Mouse (Mus musculus) kidney, postnatal 4 days (tissue): ENCODE results near the gene Sergef.

Experiments used
- DNase-seq, 2 experiments: peaks; one replicate each; pipeline ENCODE4 v3.0.0; 2021; ENCODE audit warnings: mixed read lengths in 2 of 2

Sergef gene

DNA sequence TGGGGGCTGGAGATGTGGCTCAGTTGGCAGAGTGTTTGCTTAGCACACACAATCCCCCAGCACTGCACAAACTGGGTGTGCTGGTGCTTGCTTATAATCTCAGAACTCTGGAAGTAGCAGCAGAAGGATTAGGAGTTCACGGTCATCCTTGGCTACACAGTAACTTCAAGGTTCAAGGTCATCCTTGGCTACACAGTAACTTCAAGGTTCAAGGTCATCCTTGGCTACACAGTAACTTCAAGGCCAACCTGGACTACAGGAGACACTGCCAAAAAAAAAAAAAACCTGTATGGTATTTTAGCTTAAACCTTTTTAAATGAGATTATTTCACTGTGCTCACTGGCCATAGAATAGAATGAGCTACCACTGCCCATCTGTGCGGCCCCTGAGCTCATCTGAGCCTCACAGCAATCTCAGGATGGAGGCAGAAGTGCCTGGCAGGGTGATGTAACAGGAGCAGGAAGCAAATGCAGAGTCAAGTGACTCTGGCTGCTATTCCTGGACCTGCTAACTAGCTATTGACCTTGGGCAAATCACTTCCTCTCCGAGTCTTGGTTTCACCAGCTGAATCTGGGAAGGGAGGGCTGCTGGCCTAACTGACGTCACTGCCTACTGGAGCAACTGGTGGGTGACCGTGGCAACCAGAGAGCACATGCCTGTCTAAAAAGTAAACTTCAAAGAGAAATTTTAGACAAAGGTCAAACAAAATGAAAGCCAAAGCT is 24.2 kb downstream of the Sergef start:
- peak; percentile 17 to 39 for DNase-seq

DNA sequence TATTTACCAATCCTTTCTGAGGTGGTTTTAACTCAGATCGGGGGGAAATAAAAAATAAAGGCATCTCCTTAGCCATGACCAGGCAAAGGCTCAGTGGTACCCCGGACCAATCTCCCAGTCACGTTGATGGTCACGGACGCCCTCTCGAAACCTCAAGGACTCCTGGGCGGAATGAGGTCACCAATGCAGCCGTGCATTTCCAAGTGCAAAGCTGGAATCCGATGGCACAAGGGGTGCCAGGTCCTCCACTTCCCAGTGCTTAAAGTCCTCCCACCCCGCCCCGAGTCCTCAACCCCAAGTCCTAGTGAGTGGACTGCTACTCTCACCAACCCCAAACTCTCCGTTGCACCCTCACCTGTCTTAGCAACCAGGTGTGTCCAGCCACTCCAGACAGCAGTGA is 25.3 kb downstream of the Sergef start:
- DNase-seq, result no peak

DNA sequence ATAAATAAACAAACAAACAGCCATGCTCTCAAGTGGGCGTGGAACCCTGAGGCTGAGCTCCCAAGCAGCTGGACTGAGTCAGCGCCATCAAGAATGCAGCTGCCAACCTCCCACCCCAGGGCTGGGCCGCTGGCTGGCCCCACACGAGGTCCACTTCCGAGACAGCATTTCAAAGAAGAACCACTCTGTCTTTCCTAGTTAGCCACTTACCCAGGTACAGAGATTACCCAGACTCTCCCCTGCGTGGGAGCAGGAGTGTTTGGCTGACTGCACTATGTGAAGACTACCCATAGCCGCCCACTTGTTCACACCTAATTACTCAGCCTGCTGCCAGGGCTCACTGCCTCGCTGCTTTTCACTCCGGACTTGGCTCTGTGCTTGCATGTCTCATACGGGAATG is 26.5 kb downstream of the Sergef start:
- peak; percentile 39 to 57 for DNase-seq

DNA sequence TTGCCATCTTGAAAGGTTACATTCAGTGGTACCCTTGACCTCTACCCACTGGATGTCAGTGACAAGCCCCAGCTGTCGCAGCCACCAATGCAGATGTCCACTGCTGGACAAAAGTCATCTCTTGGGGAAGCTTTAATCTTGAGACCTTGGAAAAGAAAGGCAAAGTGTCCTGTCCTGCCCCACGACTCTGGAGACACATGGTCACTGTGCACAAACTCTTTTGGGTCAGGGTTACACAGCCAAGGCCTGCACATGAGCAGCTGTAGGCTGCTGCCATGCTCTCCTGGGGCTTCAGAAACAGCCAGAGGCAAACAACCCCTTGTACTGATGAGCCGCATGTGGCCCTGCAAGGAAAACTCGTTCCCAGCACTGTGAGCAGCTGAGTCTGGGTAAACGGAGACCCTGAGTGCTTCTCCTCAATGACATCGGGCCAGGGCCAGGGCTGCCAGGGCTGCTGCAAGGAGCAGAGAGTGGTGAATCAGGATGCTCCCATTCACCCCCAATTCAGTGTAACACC is 27.1 kb downstream of the Sergef start:
- DNase-seq, result no peak

DNA sequence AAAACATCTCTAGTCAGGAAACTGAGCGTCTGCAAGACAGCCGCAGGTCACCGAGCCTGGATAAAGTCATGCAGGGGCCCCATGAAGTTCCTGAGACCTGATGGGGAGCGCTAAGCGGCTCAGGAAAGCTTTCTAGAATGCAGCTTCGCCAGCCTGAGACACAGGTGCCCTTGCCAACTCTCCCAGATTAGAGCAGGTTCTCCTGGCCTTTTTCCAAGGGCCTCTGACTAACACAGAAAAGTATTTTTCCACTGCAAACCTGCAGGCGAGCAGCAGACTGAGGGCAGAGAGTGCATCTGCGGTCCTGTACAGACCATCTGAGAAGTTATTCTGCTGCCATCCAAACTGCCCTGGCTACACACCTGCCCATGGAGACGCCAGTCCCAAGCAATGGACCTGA is 27.6 kb downstream of the Sergef start:
- DNase-seq, result peak; percentile 17 to 36

DNA sequence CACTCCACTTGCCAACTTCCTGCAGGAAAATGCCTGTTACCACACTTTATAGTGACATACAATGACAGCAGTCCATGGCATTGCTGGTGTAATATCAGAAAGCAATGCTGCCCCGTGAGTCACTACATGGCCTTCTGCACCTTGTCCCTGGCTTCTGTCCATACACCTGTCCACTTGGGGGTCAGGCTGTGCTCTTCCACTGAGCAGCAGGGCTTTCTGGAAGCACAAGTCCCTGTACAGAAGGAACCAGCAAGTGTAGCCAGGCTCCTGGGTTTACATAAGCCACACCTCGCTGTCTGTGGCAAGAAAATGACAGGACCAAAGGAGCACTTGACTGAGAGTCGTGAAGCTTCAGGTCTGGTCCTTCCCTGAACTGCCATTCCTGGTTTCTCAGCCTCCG is 30.3 kb downstream of the Sergef start:
- no peak for DNase-seq

DNA sequence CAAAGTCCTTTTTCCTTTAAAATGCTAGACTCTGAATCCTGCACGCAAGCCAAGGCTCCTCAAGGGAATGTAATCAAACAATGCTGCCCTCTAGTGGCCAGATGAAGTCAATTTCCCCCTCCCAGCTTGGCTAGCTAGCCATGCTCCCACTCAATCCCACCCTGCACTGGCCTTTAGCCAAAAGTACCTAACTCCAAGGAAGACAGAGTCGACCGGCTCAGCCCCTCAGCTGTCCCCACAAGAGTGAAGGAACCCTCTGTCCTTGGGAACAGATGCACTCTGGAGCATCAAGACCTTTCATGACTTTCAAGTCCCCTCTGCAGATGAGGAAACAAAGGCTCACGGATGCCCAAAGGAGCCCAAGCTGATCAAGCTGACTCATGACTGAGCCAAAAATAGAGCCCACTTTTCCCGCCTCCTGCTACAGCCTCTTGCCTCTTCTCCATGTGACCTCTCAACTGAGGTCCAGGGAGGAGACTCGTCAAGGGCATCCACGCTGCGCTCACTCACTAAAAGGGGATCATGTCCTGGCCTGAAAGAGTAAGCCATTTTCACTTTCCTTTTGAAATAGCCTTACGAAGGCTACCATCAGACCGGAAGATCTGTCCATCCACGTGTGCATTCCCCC is 32.1 kb downstream of the Sergef start:
- peak; percentile 64 to 72 for DNase-seq

DNA sequence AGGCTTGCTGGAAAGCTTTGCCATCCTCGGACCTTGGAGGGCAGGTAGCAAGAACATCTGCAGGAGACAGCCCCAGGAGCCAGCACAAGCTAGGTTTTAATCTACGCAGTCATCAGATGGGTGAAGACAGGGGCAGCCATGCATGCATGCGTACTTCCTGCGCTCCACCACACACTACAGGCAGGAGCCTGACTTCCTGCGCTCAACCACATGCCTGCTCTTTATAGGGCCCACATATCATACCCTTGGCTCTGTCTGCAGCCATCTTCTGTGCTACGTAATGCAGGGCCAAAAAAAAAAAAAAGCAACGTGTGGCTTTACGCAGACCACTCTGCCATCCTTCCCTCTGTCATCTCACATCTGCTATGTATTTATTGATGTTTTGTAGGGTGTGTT is 32.6 kb downstream of the Sergef start:
- peak in 1 of 2 experiments; percentile 16 for DNase-seq

DNA sequence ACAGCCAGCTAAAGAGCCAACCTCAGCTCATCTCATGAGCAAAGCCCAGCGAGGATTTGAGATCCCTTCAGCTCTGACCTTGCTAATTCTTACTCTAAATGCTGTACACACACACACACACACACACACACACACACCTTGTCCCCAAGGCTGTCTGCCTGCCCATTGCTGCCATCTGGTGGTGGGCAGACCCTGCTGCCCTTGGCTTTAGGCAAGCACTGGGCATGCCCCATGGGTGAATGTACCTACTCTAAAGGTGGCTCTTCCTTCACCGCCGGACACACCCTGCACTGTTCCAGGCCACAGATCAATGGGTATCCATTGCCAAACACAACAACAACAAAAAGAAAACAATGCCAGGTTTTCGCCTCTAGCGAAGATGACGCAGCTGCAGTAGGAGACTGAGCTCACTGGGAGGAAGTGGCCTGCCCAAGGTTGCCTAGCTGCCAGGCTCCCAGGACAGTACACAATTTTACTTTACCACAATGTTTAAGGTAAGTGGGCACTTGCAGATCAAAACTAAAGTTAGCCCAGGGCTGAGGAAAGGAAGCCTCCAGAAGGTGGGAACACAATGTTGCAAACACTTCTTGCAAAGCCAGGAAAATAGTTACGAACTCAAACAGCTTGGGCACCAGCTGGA is 33.1 kb downstream of the Sergef start:
- DNase-seq, result peak; percentile 88 to 90

DNA sequence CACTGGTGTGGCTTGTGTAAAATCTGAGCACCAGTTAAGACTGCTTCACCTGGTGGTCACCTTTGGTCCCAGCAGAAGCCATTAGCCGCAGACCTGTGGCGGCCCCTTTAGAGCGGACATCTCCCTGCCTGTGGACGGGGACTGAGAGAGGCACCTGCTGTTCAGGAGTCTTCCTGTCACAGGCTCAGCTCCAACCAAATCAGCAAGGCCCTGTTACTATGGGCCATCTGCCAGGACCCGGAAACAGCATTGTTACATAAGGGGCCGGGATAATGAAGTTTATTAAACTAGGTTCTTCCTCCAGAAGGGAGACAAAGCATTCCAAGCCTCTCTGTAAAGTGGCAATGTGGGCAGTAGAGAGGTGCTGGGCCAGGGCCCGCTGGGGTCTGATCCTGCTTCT is 36.6 kb downstream of the Sergef start:
- no peak for DNase-seq

DNA sequence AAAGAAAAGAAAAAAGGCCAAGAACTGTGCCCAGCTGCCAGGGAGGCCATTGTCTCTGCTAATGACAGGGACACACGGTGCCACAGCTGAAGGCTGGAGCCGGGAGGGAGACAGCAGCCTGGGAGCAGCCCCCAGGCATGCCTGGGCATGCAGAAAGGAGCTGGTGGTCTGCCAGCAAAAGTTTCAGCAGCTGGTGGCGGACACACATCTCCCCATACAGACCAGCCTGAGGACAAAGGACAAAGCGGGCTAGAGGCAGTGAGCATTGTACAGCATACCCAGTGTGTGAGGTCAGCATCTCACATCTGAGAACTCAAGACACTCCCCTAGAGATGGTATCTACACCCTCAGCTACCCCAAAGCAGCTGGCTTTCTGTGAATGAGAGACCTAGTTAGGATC is 37.5 kb downstream of the Sergef start:
- DNase-seq, result peak in 1 of 2 experiments; percentile 31

DNA sequence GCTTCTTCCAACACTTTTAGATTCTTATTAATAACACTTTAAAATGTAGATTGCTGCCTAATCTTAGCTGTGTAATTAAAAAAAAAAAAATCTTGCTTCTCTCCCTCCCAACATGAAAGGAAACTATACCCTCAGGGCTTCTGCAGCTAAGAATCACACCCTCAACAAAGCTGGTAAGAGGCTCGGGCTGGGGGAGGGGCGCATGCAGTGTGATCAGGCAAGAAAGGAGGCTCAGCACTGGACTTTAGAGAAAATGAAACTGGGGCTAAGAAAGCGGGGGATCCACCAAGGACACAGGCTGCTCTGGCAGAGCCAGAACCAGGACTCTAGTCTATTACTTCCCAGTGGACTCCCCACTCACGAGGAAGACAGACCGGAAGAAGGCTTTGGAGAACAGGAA is 38.5 kb downstream of the Sergef start:
- DNase-seq, result peak; percentile 36 to 39

DNA sequence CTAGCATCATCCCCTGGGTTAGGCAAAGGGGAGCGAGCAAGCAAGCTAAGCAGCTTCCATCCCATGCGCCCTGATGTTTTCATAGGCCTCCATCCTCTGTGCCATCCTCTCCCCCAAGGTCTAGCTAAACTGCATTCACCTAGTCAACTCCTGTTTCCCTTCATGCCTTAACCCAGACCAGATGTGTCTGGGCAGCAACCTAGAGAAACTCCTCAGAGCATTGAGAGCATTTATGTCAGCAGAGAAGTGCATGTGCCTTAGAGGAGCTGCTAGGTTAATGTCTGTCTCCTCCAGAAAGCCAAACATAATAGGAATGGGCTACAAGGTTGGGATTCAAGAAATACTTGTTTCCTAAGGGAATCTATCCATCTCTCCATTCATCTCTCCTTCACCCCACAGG is 42.6 kb downstream of the Sergef start:
- no peak for DNase-seq

DNA sequence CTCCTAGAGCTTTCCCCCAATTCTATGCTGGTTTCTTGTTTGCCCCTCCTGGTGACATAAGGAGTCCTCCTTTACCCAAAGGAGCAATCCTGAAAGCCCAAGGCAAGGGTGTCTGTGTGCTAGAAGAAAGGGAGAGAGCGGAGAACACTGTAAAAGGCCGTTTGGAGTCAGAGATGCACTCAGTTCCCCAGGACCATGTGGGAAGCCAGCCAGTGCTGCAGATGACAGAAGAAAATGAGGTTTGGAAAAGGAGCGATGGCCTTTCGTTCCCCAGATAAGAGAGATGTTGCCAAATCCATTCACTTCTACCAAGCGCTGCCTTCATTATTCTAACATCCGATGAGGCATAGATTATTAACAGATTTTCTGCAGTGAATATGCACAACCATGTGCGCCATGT is 48.1 kb downstream of the Sergef start:
- DNase-seq, result no peak

DNA sequence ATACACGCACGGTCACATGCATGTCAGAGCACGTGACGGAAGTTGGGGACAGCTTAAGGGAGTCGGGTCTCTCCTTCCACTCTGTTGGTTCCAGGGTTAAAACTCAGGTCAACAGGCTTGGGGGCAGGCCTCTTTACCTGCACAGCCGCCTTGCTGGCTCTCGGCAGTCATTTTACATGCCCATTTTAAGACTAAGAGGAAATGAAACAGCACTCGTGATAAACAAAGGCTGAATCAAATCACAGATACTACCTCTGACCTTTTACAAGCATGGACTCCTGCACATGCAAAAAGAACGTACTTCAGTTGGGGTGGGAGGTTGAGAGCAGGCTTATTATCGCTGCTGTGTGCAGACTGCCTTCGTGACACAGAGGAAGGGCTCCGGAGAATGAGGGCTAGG is 50.4 kb downstream of the Sergef start:
- DNase-seq, result no peak

DNA sequence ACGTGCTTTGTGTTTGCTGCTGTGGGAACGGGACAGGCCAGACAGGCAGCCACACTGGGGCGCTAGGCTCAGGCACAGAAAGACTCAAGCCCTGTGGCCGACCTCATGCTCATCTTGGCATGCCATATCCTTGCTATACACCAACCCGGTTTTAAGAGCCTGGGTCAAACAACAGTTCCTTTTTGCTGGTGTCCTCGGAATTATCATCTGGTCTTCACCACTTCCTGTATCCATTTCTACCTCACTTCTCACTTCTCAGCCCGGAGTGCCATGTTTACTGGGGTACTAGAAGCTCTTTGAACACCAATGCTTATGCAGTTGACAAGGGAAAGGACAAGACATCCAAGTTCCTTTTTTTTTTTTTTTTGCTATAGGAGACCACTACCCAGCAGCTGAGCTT is 51.6 kb downstream of the Sergef start:
- DNase-seq, result no peak

DNA sequence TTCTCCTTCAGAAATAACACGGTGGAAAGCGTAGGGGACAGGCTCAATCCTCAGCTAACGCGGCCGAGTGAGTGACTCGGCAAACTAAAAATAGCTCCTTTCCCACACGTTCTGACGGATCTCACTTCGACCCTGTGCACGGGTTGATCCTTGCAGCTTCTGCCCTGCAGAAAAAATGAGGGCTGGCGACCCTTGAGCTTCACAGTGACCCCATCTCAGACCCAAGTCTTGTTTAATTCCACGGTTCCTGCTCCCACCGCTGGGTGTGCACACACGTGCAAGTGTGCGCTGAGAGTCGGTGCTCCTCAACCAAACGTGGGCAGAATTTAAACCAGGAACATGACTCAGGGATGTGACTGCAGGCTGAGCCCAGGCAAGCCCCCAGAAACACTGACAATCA is 52.1 kb downstream of the Sergef start:
- DNase-seq, result no peak

DNA sequence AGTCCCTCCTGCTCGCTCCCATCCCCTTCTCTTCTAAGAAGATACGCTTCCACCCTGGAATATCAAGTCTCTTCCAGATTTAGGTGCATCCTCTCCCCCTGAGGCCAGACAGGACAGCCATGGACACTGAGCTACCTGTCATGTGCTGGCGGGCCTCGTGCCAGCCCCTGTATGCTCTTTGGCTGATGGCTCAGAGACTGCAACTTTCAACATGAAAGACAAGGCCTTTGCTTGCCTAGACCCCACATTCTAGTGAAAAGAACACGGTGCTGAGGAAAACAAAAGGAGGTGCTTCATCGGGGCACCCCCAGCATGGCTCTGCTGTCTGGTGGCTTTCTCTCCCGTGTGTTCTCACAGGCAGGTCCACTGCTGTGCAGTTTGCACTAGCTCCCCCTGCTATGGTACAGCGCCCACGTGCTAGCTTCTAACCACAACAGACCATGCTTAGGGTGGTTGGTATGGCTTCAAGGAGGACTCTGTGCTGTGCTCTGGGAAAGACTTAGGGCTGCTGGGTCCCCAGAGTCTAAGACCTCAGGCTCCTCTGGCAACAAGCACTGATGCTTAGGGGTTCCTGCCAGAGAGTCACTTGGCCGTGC is 52.9 kb downstream of the Sergef start:
- DNase-seq, result no peak

DNA sequence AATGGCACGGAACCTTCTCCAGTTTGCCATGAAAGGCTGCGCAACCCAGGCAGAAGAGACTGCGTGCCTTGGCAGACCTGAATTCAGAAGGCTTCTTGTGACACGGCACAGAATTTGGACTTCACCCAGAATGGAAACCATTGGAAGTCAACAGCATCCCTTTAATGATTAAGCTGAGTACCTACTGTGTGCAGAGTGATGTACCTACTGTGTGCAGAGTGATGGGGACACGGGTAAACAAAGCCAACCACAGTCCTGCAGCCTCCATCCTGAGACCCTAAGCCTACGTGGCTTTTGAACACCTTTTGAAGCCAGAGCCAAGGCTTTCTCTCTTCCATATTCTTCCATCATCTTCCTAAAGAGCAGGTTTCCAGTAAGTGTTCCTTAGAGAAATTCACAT is 56.9 kb downstream of the Sergef start:
- no peak for DNase-seq

DNA sequence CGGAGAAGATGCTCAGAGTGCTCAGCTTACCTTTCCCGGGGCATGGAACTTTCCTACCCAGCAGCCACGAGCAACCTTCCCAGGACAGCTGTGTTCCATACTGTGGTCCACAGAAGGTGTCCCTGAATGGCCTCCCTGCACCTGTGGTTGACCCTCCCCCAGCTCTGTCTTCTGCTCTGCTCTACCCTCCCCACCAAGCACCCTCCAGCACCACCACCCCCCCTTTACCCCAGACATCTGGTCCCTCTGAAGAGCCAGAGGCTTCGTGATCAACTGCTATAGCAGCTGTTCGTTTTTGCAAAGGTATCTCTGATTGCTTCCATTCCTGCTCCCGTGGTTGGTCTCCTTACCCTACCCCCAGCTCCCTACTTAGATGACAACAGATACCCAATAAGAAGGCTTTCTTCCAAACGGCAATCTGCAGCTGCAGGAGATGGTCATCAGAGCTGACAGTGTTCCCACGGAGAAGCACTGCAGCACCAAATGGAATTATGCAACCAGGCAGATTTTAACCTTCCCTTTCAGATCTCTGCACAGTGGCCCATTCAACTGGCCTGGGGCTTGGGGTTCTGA is 58.2 kb downstream of the Sergef start:
- no peak for DNase-seq

DNA sequence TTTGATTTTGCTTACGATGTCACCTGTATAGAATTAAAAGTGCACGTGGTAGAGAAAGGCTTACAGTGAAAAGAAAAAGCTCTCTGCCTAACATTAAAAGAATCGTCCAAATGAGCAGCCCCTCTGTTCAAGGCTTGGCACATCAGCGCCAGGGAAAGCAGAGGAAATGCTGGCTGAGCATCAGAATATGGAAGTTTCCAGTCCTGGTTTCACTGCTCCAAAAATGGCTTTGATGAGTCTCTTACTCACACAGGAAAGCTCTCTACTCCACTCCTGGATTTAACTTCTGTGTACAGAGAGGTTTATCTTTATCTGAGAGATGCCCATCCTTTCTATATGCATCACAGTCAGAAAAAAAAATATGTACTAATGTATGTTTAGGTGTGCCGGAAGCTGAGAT is 61.5 kb downstream of the Sergef start:
- DNase-seq, result no peak

DNA sequence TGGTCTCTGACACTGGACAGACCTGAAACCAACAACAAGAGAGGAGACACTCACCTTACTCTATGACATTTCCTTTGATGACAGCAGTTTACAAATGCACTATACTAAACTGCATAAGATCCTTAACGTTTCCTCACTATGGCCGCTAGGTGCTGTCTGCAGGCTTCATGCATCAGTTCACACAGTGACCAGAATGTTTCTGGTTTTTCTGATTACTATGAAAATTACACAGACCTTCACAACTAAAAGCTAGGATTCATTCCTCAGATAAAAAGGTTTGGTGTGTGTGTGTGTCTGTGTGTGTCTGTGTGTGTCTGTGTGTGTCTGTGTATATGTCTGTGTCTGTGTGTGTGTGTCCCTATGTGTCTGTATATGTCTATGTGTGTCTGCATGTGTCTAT is 63.7 kb downstream of the Sergef start:
- DNase-seq, result no peak
